Mouse (Mus musculus) cerebellum, adult 11 months (tissue): Measurements from ENCODE around the gene Hoxc5.

Source experiments
- DNase-seq: peaks from one replicate; pipeline ENCODE4 v3.0.0; 2022

The Hoxc5 gene

GRCm38 (mm10) chr15:102967312-102967510 lies at the start of gene Hoxc5:
TSS of gene Hoxc5 (plus strand) at chr15:102967443.
- no peak for DNase-seq

- no peak for DNase-seq
Measured at GRCm38 (mm10) chr15:102917972-102918572, 49.2 kb upstream of the Hoxc5 start.

- no peak for DNase-seq
Measured at GRCm38 (mm10) chr15:102918611-102919265, 48.5 kb upstream of the Hoxc5 start.

- DNase-seq = no peak
Measured at GRCm38 (mm10) chr15:102919336-102920180, 47.7 kb upstream of the Hoxc5 start.

GRCm38 (mm10) chr15:102920619-102921018 lies 46.6 kb upstream of the Hoxc5 start:
- no peak for DNase-seq

GRCm38 (mm10) chr15:102921053-102922011 lies 45.9 kb upstream of the Hoxc5 start, which contains the start of gene Hoxc13:
TSS of gene Hoxc13 (plus strand) at chr15:102921103.
- DNase-seq = no peak

GRCm38 (mm10) chr15:102922012-102922362 lies 45.3 kb upstream of the Hoxc5 start:
- no peak for DNase-seq

GRCm38 (mm10) chr15:102922636-102923500 lies 44.4 kb upstream of the Hoxc5 start:
- no peak for DNase-seq

- DNase-seq = no peak
Measured at GRCm38 (mm10) chr15:102927032-102927645, 40.1 kb upstream of the Hoxc5 start.

GRCm38 (mm10) chr15:102931706-102932358 lies 35.4 kb upstream of the Hoxc5 start:
- no peak for DNase-seq

- no peak for DNase-seq
Measured at GRCm38 (mm10) chr15:102934438-102934837, 32.8 kb upstream of the Hoxc5 start.

- no peak for DNase-seq
Measured at GRCm38 (mm10) chr15:102934897-102935296, 32.3 kb upstream of the Hoxc5 start.

GRCm38 (mm10) chr15:102936279-102936972 lies 30.8 kb upstream of the Hoxc5 start, which contains the start of gene Hoxc12:
TSS of gene Hoxc12 (plus strand) at chr15:102936757.
- no peak for DNase-seq

- no peak for DNase-seq
Measured at GRCm38 (mm10) chr15:102937036-102937666, 30.1 kb upstream of the Hoxc5 start.

GRCm38 (mm10) chr15:102939256-102940155 lies 27.7 kb upstream of the Hoxc5 start:
- DNase-seq = no peak

- no peak for DNase-seq
Measured at GRCm38 (mm10) chr15:102942739-102943467, 24.3 kb upstream of the Hoxc5 start.

GRCm38 (mm10) chr15:102943468-102943813 lies 23.8 kb upstream of the Hoxc5 start:
- DNase-seq = no peak
